Mouse (Mus musculus): ENCODE data around the gene Cuedc2. TPM values are rescaled to one million over a fixed set of nuclear protein-coding genes. Genes with fewer than 3 reads are reported as not detected.

The Cuedc2 gene
- polyA plus RNA-seq, 1 experiment from 2014 or later = 167 TPM

GRCm38 (mm10) chr19:46304216-46304841 is 34.2 kb downstream of the Cuedc2 start, which contains the start of gene Nfkb2:
TSS of gene Nfkb2 (plus strand) at chr19:46304320.
- peak; percentile 89 for ATAC-seq (ENCODE audit: insufficient number of reproducible peaks, low FRiP score, low TSS enrichment, low read depth)
- Histone ChIP-seq H3K4me3 (replicated peaks) (peak within 1 kb of the TSS; percentile 77), H3K4me2 (replicated peaks) (peak within 1 kb of the TSS; percentile 95), H3K36me3 (peaks cover 18% of the 10 kb centered on the region), H3K9me3 (replicated peaks) (no peaks in the 10 kb centered on the region), H3K9ac (peak within 1 kb of the TSS; percentile 53), H3K27me3 (peaks cover 15% of the 10 kb centered on the region; the same call in 1 of the 2 replicates), H3K27ac (replicated peaks) (peak within 1 kb of the TSS; percentile 94), H3K4me1 (peaks cover 31% of the 10 kb centered on the region)
- WGBS = under 1% methylated on average over 39 of the region's 39 CpGs

- ATAC-seq (ENCODE audit: insufficient number of reproducible peaks, low FRiP score, low TSS enrichment, low read depth) = no peak
- Histone ChIP-seq H3K4me2 (replicated peaks) (peak overlapping the region; percentile 95), H3K9ac (peak overlapping the region; percentile 53; the same call in 1 of the 2 replicates), H3K27me3 (peaks cover 15% of the 10 kb centered on the region; the same call in 1 of the 2 replicates), H3K9me3 (replicated peaks) (no peaks in the 10 kb centered on the region), H3K4me3 (replicated peaks) (peak overlapping the region; percentile 77), H3K27ac (replicated peaks) (peak overlapping the region; percentile 94), H3K36me3 (peaks cover 15% of the 10 kb centered on the region), H3K4me1 (peaks cover 23% of the 10 kb centered on the region)
- 49% methylated on average over 18 of the region's 18 CpGs for WGBS
Measured at GRCm38 (mm10) chr19:46303251-46304215, 35.0 kb downstream of the Cuedc2 start.

- H3K36me3 ChIP-seq = peaks cover 6% of the 10 kb centered on the region; the same call in 1 of the 2 replicates
- 89% methylated on average over 4 of the region's 4 CpGs for WGBS
- peaks cover 9% of the 10 kb centered on the region; the same call in 1 of the 2 replicates for H3K27me3 ChIP-seq
- peaks cover 19% of the 10 kb centered on the region for H3K4me1 ChIP-seq
- ATAC-seq (ENCODE audit: insufficient number of reproducible peaks, low FRiP score, low TSS enrichment, low read depth) = no peak
- no peak overlapping the region for H3K4me3 ChIP-seq (replicated peaks)
- no peaks in the 10 kb centered on the region for H3K9me3 ChIP-seq (replicated peaks)
- H3K4me2 ChIP-seq (replicated peaks) = no peak overlapping the region
- no peak overlapping the region for H3K9ac ChIP-seq
- H3K27ac ChIP-seq (replicated peaks) = no peak overlapping the region
Measured at GRCm38 (mm10) chr19:46302551-46302950, 36.0 kb downstream of the Cuedc2 start.

GRCm38 (mm10) chr19:46300294-46301045 is 38.0 kb downstream of the Cuedc2 start:
- no peak overlapping the region for H3K4me3 ChIP-seq (replicated peaks)
- peaks cover 13% of the 10 kb centered on the region for H3K4me1 ChIP-seq
- H3K27ac ChIP-seq (replicated peaks) = no peak overlapping the region
- H3K36me3 ChIP-seq = no peaks in the 10 kb centered on the region
- no peak overlapping the region for H3K4me2 ChIP-seq (replicated peaks)
- 42% methylated on average over 8 of the region's 8 CpGs for whole genome bisulfite sequencing
- H3K9ac ChIP-seq = no peak overlapping the region
- ATAC-seq (ENCODE audit: insufficient number of reproducible peaks, low FRiP score, low TSS enrichment, low read depth) = no peak
- no peaks in the 10 kb centered on the region for H3K9me3 ChIP-seq (replicated peaks)
- H3K27me3 ChIP-seq = no peaks in the 10 kb centered on the region

GRCm38 (mm10) chr19:46296938-46297337 is 41.6 kb downstream of the Cuedc2 start:
- no peak for ATAC-seq (ENCODE audit: insufficient number of reproducible peaks, low FRiP score, low TSS enrichment, low read depth)
- no peaks in the 10 kb centered on the region for H3K9me3 ChIP-seq (replicated peaks)
- no peak overlapping the region for H3K27ac ChIP-seq (replicated peaks)
- H3K4me2 ChIP-seq (replicated peaks) = no peak overlapping the region
- H3K36me3 ChIP-seq = no peaks in the 10 kb centered on the region
- no peaks in the 10 kb centered on the region for H3K27me3 ChIP-seq
- no peak overlapping the region for H3K9ac ChIP-seq
- WGBS = 62% methylated on average over 4 of the region's 4 CpGs
- H3K4me1 ChIP-seq = no peaks in the 10 kb centered on the region
- no peak overlapping the region for H3K4me3 ChIP-seq (replicated peaks)

- H3K36me3 ChIP-seq = peaks cover 20% of the 10 kb centered on the region
- H3K4me1 ChIP-seq = no peaks in the 10 kb centered on the region
- ATAC-seq (ENCODE audit: insufficient number of reproducible peaks, low FRiP score, low TSS enrichment, low read depth) = no peak
- H3K4me3 ChIP-seq (replicated peaks) = no peak overlapping the region
- H3K9ac ChIP-seq = no peak overlapping the region
- H3K4me2 ChIP-seq (replicated peaks) = no peak overlapping the region
- H3K27ac ChIP-seq (replicated peaks) = no peak overlapping the region
- H3K9me3 ChIP-seq (replicated peaks) = no peaks in the 10 kb centered on the region
- no peaks in the 10 kb centered on the region for H3K27me3 ChIP-seq
- 67% methylated on average over 12 of the region's 12 CpGs for WGBS
Measured at GRCm38 (mm10) chr19:46290535-46291105, 47.9 kb downstream of the Cuedc2 start.

GRCm38 (mm10) chr19:46287566-46287965 is 50.9 kb downstream of the Cuedc2 start:
- H3K4me2 ChIP-seq (replicated peaks) = no peak overlapping the region
- no peaks in the 10 kb centered on the region for H3K4me1 ChIP-seq
- H3K9me3 ChIP-seq (replicated peaks) = no peaks in the 10 kb centered on the region
- no peaks in the 10 kb centered on the region for H3K27me3 ChIP-seq
- WGBS = 86% methylated on average over 3 of the region's 3 CpGs
- H3K36me3 ChIP-seq = peaks cover 51% of the 10 kb centered on the region
- H3K4me3 ChIP-seq (replicated peaks) = no peak overlapping the region
- H3K27ac ChIP-seq (replicated peaks) = no peak overlapping the region
- H3K9ac ChIP-seq = no peak overlapping the region
- ATAC-seq (ENCODE audit: insufficient number of reproducible peaks, low FRiP score, low TSS enrichment, low read depth) = no peak

- 87% methylated on average over 3 of the region's 3 CpGs for WGBS
- Histone ChIP-seq H3K27me3 (no peaks in the 10 kb centered on the region), H3K4me2 (replicated peaks) (no peak overlapping the region), H3K4me1 (no peaks in the 10 kb centered on the region), H3K4me3 (replicated peaks) (no peak overlapping the region), H3K9ac (no peak overlapping the region), H3K27ac (replicated peaks) (no peak overlapping the region), H3K9me3 (replicated peaks) (no peaks in the 10 kb centered on the region), H3K36me3 (peaks cover 57% of the 10 kb centered on the region)
- ATAC-seq (ENCODE audit: insufficient number of reproducible peaks, low FRiP score, low TSS enrichment, low read depth) = no peak
Measured at GRCm38 (mm10) chr19:46286926-46287325, 51.6 kb downstream of the Cuedc2 start.

- Histone ChIP-seq H3K4me3 (replicated peaks) (no peak overlapping the region), H3K9ac (no peak overlapping the region), H3K9me3 (replicated peaks) (no peaks in the 10 kb centered on the region), H3K36me3 (peaks cover 66% of the 10 kb centered on the region), H3K4me2 (replicated peaks) (no peak overlapping the region), H3K27ac (replicated peaks) (no peak overlapping the region), H3K4me1 (no peaks in the 10 kb centered on the region), H3K27me3 (no peaks in the 10 kb centered on the region)
- no peak for ATAC-seq (ENCODE audit: insufficient number of reproducible peaks, low FRiP score, low TSS enrichment, low read depth)
- WGBS = 95% methylated on average over 6 of the region's 6 CpGs
Measured at GRCm38 (mm10) chr19:46286047-46286446, 52.5 kb downstream of the Cuedc2 start.

GRCm38 (mm10) chr19:46285631-46286030 is 52.9 kb downstream of the Cuedc2 start:
- Histone ChIP-seq H3K9me3 (replicated peaks) (no peaks in the 10 kb centered on the region), H3K4me2 (replicated peaks) (no peak overlapping the region), H3K27ac (replicated peaks) (no peak overlapping the region), H3K4me3 (replicated peaks) (no peak overlapping the region), H3K27me3 (no peaks in the 10 kb centered on the region), H3K4me1 (no peaks in the 10 kb centered on the region), H3K36me3 (peaks cover 69% of the 10 kb centered on the region), H3K9ac (no peak overlapping the region)
- 85% methylated on average over 7 of the region's 7 CpGs for WGBS
- ATAC-seq (ENCODE audit: insufficient number of reproducible peaks, low FRiP score, low TSS enrichment, low read depth) = no peak

Measured in embryonic facial prominence, embryonic 15.5 days (tissue).